Mouse (Mus musculus) heart, postnatal 14 days (tissue): ENCODE measurements around the gene Fam126a. TPM values are rescaled to one million over a fixed set of nuclear protein-coding genes. Genes with fewer than 3 reads are reported as not detected.

Source experiments
- DNase-seq, 2 experiments: peaks; one replicate each; pipeline ENCODE4 v3.0.0; 2021 to 2022
- intact Hi-C: fragments of 180-260 bp; cut with DNase I; formaldehyde crosslinking; loops from one replicate; pipeline ENCODE4 v1.15.1; 2025
- total RNA-seq, 2 experiments: library from RNA; stranded (reverse); gene quantifications; 2 replicates each; pipeline ENCODE4 v1.2.3; 2021

Fam126a gene
- total RNA-seq, 2 experiments from 2014 or later: 46.8 to 59.4 TPM

DNA sequence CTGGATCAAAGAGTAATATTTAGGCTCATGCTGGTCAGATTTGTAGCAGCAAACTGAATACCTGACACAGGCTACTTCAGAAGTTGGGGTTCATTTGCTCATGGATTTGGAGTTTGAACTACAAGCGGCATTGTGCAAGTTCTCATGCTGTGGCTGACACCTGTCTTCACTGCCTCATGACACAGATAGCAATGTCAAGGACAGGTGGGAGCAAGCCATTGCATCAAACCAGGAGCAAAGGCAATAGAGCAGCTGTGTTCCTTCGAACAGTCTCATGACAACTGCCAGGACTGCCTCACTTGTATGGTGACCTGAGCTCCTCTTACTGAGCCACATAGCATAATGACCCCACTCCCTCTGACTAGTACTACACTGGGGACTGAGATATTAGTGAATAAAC is 12.9 kb upstream of the Fam126a start:
- DNase-seq: no peak
- intact Hi-C loops: no loop called here

DNA sequence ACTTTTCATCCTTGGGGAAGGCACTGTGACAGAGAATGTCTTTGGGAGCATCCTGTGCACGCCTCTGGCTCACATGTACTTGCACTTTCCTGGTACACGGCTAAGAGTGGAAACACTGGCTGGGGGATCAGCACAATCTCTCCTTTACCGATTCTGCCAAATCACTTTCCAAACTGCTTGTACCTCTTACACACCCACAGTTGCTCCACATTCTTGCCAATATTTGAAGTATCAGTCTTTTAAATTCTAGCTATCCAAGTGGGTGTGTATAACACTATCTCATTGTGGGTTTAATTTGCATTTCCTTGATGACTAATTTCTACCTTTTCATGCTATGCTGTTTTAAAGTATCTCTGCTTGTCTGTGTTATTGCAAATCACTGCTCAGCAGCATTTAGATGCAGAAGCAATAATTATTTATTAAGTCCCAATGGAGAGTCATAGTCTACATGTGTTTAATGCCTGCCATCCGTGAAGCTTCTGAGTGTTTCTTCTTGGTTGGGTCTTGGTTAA is 10.9 kb upstream of the Fam126a start:
- no peak for DNase-seq
- intact Hi-C loops: no loop called here

DNA sequence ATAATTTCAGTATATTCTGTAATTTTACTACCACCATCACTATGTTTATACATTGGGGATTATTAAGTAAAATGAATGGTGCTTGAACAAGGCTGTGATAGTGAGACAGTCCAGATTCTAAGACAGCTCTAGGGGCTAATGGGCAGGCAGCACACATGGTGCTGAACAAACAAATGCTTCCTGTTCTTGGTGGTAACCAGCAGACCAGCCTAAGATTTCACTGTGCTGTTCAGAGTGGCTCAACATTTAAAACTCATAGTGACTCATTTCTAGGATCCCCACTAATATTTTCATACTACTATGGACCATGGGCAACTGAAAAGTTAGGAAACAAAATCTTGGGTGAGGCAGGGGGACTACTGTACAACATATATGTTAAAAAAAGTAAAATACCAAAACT is 10.1 kb upstream of the Fam126a start:
- DNase-seq: no peak
- intact Hi-C loops: no loop called here

GRCm38 (mm10) chr5:24039423-24039822 is 8.9 kb upstream of the Fam126a start:
- intact Hi-C loops: no loop called here

GRCm38 (mm10) chr5:24038819-24039218 is 8.3 kb upstream of the Fam126a start:
- intact Hi-C loops: no loop called here
- no peak for DNase-seq

More at GRCm38 (mm10) chr5:24039423-24039822, 8.9 kb upstream of the Fam126a start:
- no peak for DNase-seq

DNA sequence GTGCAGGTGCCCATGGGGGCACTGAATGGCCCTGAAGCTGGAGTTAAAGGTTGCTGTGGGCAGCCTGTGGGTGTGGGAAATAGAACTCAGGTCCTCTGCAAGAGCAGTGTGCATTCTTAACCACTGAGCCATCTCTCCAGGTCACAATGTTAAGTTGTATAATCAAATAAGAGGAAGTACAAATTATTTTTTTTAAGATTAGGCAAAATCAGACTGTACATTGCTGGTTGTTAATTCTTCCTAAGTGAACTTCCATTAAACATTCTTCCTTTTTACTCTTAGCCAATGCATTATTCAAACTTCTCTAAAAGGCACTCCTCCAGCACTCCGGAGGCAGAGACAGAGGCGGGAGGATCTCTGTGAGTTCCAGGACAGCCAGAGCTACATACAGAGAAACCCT is 7.7 kb upstream of the Fam126a start:
- intact Hi-C loops: no loop called here
- DNase-seq: no peak

- no peak for DNase-seq
- intact Hi-C loops: no loop called here
These were observed 6.2 kb upstream of the Fam126a start for GRCm38 (mm10) chr5:24036731-24037130.

DNA sequence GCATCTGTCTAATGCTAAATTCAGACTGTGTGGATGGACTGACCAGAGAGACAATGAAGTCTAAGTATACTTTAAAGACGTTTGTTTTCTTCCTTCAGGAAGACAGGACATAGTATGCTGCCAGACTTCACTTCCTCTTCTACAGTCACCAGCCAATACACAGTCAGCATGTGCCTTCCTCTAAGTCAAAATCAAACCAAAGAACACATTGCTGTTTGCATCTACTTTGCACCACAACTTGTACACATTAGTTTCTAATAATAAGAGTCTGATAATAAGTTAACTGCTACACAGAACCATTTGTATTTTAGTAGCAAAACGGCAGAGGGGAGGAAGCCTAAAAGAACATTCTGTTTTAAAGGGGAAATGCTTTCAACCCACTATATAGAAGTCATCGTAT is 4.5 kb upstream of the Fam126a start:
- DNase-seq: no peak
- intact Hi-C loops: no loop called here

DNA sequence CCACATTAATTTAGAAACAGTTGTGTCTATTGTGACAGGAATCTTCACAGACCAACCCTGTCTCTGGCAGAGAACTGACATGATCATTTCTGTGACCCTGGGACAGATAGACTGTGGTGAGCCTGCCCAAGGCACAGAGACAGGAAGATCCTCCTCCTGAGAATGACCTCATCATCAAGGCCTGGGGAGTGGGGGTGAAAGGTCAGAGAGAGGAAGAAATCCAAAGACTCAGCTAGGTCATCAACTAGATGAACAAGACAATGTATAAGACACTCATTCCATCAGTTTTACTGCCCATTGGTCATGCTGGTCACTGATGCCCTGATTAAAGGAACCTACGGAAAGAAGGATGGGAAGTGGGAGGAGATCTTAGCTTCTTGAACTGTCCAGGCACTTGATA is 3.6 kb upstream of the Fam126a start:
- DNase-seq: no peak
- intact Hi-C loops: no loop called here

GRCm38 (mm10) chr5:24029946-24030578 is 428 bp downstream of the Fam126a start:
- peak in 1 of 2 experiments; percentile 55 for DNase-seq
- intact Hi-C loops: loop anchor here (5.0 kb wide), 1 partner anchor 178 kb away; no protein-coding TSS in a partner anchor

- DNase-seq: peak; percentile 45 to 55
- intact Hi-C loops: loop anchor here (5.0 kb wide), 1 partner anchor 177 kb away; no protein-coding TSS in a partner anchor
These were observed 1.1 kb downstream of the Fam126a start for GRCm38 (mm10) chr5:24029331-24029771.

GRCm38 (mm10) chr5:24024957-24025356 is 5.5 kb downstream of the Fam126a start:
- intact Hi-C loops: loop anchor here (5.0 kb wide), 1 partner anchor 173 kb away; no protein-coding TSS in a partner anchor
- DNase-seq: no peak

GRCm38 (mm10) chr5:24023226-24023625 is 7.3 kb downstream of the Fam126a start:
- DNase-seq: no peak
- intact Hi-C loops: no loop called here

GRCm38 (mm10) chr5:24021683-24022082 is 8.8 kb downstream of the Fam126a start:
- intact Hi-C loops: no loop called here
- no peak for DNase-seq

DNA sequence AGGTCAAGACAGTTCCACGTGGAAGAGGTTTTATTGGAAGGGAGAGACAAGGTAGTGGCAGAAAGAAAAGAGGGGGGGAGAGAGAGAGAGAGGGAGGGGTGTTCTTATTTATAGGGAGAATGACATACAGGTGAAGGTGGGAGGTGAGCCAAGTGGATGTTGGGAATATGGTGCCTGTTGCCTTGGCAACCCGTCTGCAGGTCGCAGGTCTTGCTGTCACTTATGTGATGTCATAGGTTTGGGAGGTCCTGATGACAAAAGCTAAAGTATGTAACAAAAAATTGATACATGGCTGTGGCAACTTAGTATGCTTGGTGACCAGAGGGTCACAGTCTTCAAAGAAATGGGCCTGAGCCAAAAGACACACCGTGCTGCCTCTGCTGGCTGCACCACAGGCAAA is 10.1 kb downstream of the Fam126a start:
- intact Hi-C loops: no loop called here
- no peak for DNase-seq

DNA sequence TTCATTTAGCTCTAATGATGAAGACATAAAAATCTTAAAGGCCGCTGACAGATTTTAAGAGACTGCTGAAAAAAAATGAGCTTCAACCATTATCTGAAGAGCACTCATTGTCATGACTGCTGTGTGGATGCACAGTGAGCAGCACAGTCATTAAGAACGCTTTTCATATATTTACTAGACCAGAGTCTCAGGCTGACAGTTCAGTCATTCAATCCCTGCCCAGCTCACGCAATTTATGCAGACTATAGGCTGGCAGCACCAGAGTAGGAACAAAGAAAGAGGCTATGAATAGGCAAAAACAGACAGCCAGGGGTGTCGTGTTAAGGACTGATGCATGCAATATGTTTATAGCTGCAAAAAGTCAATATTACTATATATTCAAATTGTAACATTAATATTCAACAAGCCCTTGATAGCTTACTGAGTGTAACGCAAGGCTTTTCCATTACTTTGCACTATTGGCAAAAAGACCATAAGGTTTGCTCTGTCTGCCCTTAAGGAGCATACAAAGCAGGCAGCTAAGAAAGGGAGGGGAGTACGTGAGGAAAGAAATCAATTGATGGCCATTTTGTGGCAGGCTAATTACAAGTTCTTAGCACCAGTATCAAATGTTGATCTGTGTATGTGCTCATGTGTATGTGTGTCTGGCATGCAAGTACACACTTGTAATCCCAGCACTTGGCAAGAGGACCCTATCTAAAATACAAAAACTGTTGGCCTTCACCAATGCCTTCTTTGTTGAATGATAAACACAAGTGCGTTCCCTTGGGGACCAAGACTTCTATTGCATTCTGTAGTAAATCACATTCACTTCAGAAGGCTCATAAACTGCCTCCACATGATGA is 10.9 kb downstream of the Fam126a start:
- intact Hi-C loops: no loop called here
- DNase-seq: no peak

DNA sequence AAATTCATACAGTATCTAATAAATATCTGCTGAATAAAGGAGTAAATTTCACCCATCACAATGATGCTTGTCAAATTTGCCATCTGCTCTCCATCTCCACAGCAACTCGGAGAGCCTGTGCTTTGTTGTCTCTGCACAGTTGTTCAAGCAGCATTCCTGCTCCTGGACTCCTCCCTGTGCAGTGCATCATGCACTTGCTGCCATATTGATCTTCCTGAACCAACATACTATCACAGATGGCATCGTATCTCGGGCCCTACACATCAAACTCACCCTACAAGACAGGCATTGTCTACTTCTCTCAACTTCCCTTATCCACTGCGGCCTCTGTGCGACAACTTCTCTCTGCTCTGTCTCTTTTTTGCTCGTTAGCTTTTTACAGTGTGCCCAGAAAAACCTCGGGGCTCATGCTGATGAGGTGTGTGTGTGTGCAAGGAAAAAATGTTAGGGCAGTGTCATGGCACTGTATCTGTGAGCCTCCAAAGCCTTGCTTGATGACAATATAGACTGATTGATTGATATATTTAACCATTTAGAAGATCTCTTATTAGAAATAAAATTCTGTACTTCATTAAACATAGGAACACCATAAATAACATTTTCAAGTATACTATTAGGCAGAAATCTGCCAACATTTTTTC is 11.7 kb downstream of the Fam126a start:
- no peak for DNase-seq
- intact Hi-C loops: no loop called here

- intact Hi-C loops: no loop called here
- no peak for DNase-seq
These were observed 13.6 kb downstream of the Fam126a start for GRCm38 (mm10) chr5:24016912-24017311.

- DNase-seq: no peak
- intact Hi-C loops: no loop called here
These were observed 17.0 kb downstream of the Fam126a start for GRCm38 (mm10) chr5:24013338-24014003.

GRCm38 (mm10) chr5:23999083-23999671 is 31.3 kb downstream of the Fam126a start:
- intact Hi-C loops: no loop called here
- no peak for DNase-seq
